Mouse (Mus musculus) lung, postnatal 36 days (tissue): ENCODE measurements around the gene Cmtm6.
"Not testable (repeated sequence)": the region's sequence is repeated elsewhere in the genome, so short reads cannot be mapped to it uniquely, and the experiment has no call there.

Source experiments
- DNase-seq: peaks from one replicate; pipeline ENCODE4 v3.0.0; 2022; ENCODE audit warnings: mixed read lengths

Gene Cmtm6

GRCm38 (mm10) chr9:114731011-114731755 lies at the start of gene Cmtm6:
Gene Cmtm6, plus strand, starts transcription at chr9:114731116.
- peak; percentile 99 for DNase-seq

- no peak for DNase-seq
Measured at GRCm38 (mm10) chr9:114682193-114682592, 48.7 kb upstream of the Cmtm6 start.

GRCm38 (mm10) chr9:114686245-114686644 lies 44.7 kb upstream of the Cmtm6 start:
- no peak for DNase-seq

GRCm38 (mm10) chr9:114687639-114688038 lies 43.3 kb upstream of the Cmtm6 start:
- no peak for DNase-seq

- peak; percentile 98 for DNase-seq
Measured at GRCm38 (mm10) chr9:114688252-114688952, 42.5 kb upstream of the Cmtm6 start, which contains the start of gene Dync1li1. Gene Dync1li1, plus strand, starts transcription at chr9:114688790.

GRCm38 (mm10) chr9:114688953-114689407 lies 41.9 kb upstream of the Cmtm6 start:
- peak; percentile 37 for DNase-seq

GRCm38 (mm10) chr9:114690119-114690601 lies 40.8 kb upstream of the Cmtm6 start:
- DNase-seq, result peak; percentile 58

- no peak for DNase-seq
Measured at GRCm38 (mm10) chr9:114691112-114691511, 39.8 kb upstream of the Cmtm6 start.

GRCm38 (mm10) chr9:114695662-114696061 lies 35.3 kb upstream of the Cmtm6 start:
- not testable (repeated sequence) for DNase-seq

GRCm38 (mm10) chr9:114697072-114697471 lies 33.8 kb upstream of the Cmtm6 start:
- no peak for DNase-seq

- no peak for DNase-seq
Measured at GRCm38 (mm10) chr9:114697926-114698325, 33.0 kb upstream of the Cmtm6 start.

GRCm38 (mm10) chr9:114699262-114699661 lies 31.7 kb upstream of the Cmtm6 start:
- no peak for DNase-seq

- DNase-seq, result no peak
Measured at GRCm38 (mm10) chr9:114699882-114700665, 30.8 kb upstream of the Cmtm6 start.

GRCm38 (mm10) chr9:114701031-114701430 lies 29.9 kb upstream of the Cmtm6 start:
- DNase-seq, result no peak

GRCm38 (mm10) chr9:114701921-114702320 lies 29.0 kb upstream of the Cmtm6 start:
- no peak for DNase-seq

GRCm38 (mm10) chr9:114707805-114708204 lies 23.1 kb upstream of the Cmtm6 start:
- no peak for DNase-seq

- peak; percentile 51 for DNase-seq
Measured at GRCm38 (mm10) chr9:114710345-114710744, 20.6 kb upstream of the Cmtm6 start.

- no peak for DNase-seq
Measured at GRCm38 (mm10) chr9:114713481-114713880, 17.4 kb upstream of the Cmtm6 start.

- DNase-seq, result no peak
Measured at GRCm38 (mm10) chr9:114716677-114717331, 14.1 kb upstream of the Cmtm6 start.

- DNase-seq, result peak; percentile 76
Measured at GRCm38 (mm10) chr9:114727315-114727714, 3.6 kb upstream of the Cmtm6 start.

GRCm38 (mm10) chr9:114728432-114728831 lies 2.5 kb upstream of the Cmtm6 start:
- not testable (repeated sequence) for DNase-seq
